Mouse (Mus musculus) heart, adult 2 months (tissue): Measurements from ENCODE around the gene Cpt1a.

Experiments used
- CTCF ChIP-seq: fragments of 200-600 bp; IDR thresholded peaks from 2 replicates; pipeline ENCODE4 v1.8.1; 2022; ENCODE audit warnings: antibody characterized with exemption, mild to moderate bottlenecking, moderate library complexity
- EP300 ChIP-seq: fragments of 200-500 bp; IDR thresholded peaks from 2 replicates; pipeline ENCODE4 v1.6.1; 2011; ENCODE audit warnings: low read depth, low read length, control low read depth; ENCODE audit not compliant: insufficient read depth
- POLR2A ChIP-seq: fragments of 200-500 bp; IDR thresholded peaks from 2 replicates; pipeline ENCODE4 v1.6.1; 2011; ENCODE audit warnings: mild to moderate bottlenecking, low read depth, low read length, control low read depth; ENCODE audit not compliant: insufficient read depth

GRCm38 (mm10) chr19:3334550-3334949 lies 12.4 kb downstream of the Cpt1a start:
- no peak for TF ChIP-seq CTCF
- TF ChIP-seq EP300 = no peak
- TF ChIP-seq POLR2A = no peak
